Mouse (Mus musculus) CH12.LX (cell line): Measurements from ENCODE around the gene Scd2. TPM values are rescaled to one million over a fixed set of nuclear protein-coding genes. Genes with fewer than 3 reads are reported as not detected.

ENCODE experiments used
- DNase-seq: peaks from one replicate; pipeline ENCODE4 v3.0.0-alpha.2; 2013; ENCODE audit errors: extremely low read depth
- H3K27ac ChIP-seq: 2 replicates; pipeline ENCODE4 v1.5.1; 2012; ENCODE audit warnings: low read depth, mild to moderate bottlenecking, control low read depth, moderate library complexity; ENCODE audit not compliant: insufficient read depth
- H3K27me3 ChIP-seq: replicated peaks from 2 replicates; pipeline ENCODE3; 2012; ENCODE audit warnings: inconsistent platforms
- H3K36me3 ChIP-seq, 2 experiments: replicated peaks in 1 of 2; 2 replicates each; pipeline versions ENCODE3 to v1.6.1; 2012; ENCODE audit warnings: inconsistent platforms in 1 of 2, low read length in 1 of 2, mild to moderate bottlenecking in 1 of 2, mixed read lengths in 1 of 2, moderate library complexity in 1 of 2; ENCODE audit not compliant: control insufficient read depth in 1 of 2, insufficient read depth in 1 of 2
- H3K4me1 ChIP-seq, 2 experiments: 2 replicates each; pipeline ENCODE4 v1.6.1; 2012; ENCODE audit warnings: inconsistent platforms in 1 of 2, moderate library complexity in 1 of 2; ENCODE audit not compliant: insufficient read depth in 2 of 2, control insufficient read depth in 1 of 2
- H3K4me2 ChIP-seq: 2 replicates; pipeline ENCODE4 v1.6.1; 2012; ENCODE audit warnings: low read depth, mild to moderate bottlenecking, control low read depth; ENCODE audit not compliant: poor library complexity, insufficient read depth, severe bottlenecking
- H3K4me3 ChIP-seq, 3 experiments: fragments of 150-350 bp in 1 of 3; sonication (generic) in 1 of 3; replicated peaks in 1 of 3; 2 replicates each; pipeline versions ENCODE3 to v1.5.1; 2011 to 2012; ENCODE audit warnings: low read depth in 2 of 3, low read length in 2 of 3, mild to moderate bottlenecking in 2 of 3, moderate library complexity in 2 of 3, control low read depth in 1 of 3, improper control_type of control experiment in 1 of 3, inconsistent platforms in 1 of 3, mixed read lengths in 1 of 3; ENCODE audit not compliant: poor library complexity in 1 of 3
- H3K79me2 ChIP-seq: replicated peaks from 2 replicates; pipeline ENCODE4 v1.6.1; 2012; ENCODE audit warnings: mild to moderate bottlenecking, moderate library complexity; ENCODE audit not compliant: control insufficient read depth, poor library complexity, insufficient read depth, severe bottlenecking; ENCODE audit errors: extremely low read depth
- H3K9ac ChIP-seq: 2 replicates; pipeline ENCODE4 v1.6.1; 2012; ENCODE audit warnings: low read depth, mild to moderate bottlenecking, control low read depth, moderate library complexity; ENCODE audit not compliant: insufficient read depth
- H3K9me3 ChIP-seq: replicated peaks from 2 replicates; pipeline ENCODE3; 2012; ENCODE audit warnings: low read length, inconsistent platforms, mixed read lengths
- BHLHE40 ChIP-seq: IDR thresholded peaks from 2 replicates; pipeline ENCODE4 v1.6.1; 2011; ENCODE audit warnings: mild to moderate bottlenecking, low read depth, low read length, improper control_type of control experiment
- CHD1 ChIP-seq: IDR thresholded peaks from 2 replicates; pipeline ENCODE4 v1.6.1; 2012; ENCODE audit warnings: low read depth, low read length, improper control_type of control experiment, inconsistent platforms
- CHD2 ChIP-seq: IDR thresholded peaks from 2 replicates; pipeline ENCODE4 v1.6.1; 2011; ENCODE audit warnings: low read length, improper control_type of control experiment
- CTCF ChIP-seq, 2 experiments: IDR thresholded peaks in 1 of 2; conservative IDR thresholded peaks in 1 of 2; 2 replicates each; pipeline ENCODE4 v1.5.1; 2011 to 2012; ENCODE audit warnings: low read depth in 2 of 2, low read length in 2 of 2, improper control_type of control experiment in 1 of 2, inconsistent platforms in 1 of 2, mild to moderate bottlenecking in 1 of 2, moderate library complexity in 1 of 2
- E2F4 ChIP-seq: IDR thresholded peaks from 2 replicates; pipeline ENCODE4 v1.6.1; 2011; ENCODE audit warnings: low read depth, low read length, improper control_type of control experiment; ENCODE audit not compliant: insufficient replicate concordance
- ELF1 ChIP-seq: IDR thresholded peaks from 2 replicates; pipeline ENCODE4 v1.6.1; 2014; ENCODE audit warnings: low read depth, mild to moderate bottlenecking, inconsistent platforms, low read length, improper control_type of control experiment
- EP300 ChIP-seq: IDR thresholded peaks from 2 replicates; pipeline ENCODE4 v1.6.1; 2011; ENCODE audit warnings: low read length, improper control_type of control experiment
- ETS1 ChIP-seq: conservative IDR thresholded peaks from 2 replicates; pipeline ENCODE4 v1.6.1; 2012; ENCODE audit warnings: low read depth, mild to moderate bottlenecking, inconsistent platforms, low read length, improper control_type of control experiment, moderate library complexity
- GABPA ChIP-seq: IDR thresholded peaks from 2 replicates; pipeline ENCODE4 v1.6.1; 2012; ENCODE audit warnings: low read depth, low read length, improper control_type of control experiment, inconsistent platforms; ENCODE audit not compliant: insufficient replicate concordance
- HCFC1 ChIP-seq: IDR thresholded peaks from 2 replicates; pipeline ENCODE4 v1.6.1; 2012; ENCODE audit warnings: low read depth, mild to moderate bottlenecking, inconsistent platforms, low read length, improper control_type of control experiment
- IRF4 ChIP-seq: IDR thresholded peaks from 2 replicates; pipeline ENCODE4 v1.6.1; 2014; ENCODE audit warnings: low read depth, mild to moderate bottlenecking, inconsistent platforms, low read length, improper control_type of control experiment
- JUN ChIP-seq: IDR thresholded peaks from 2 replicates; pipeline ENCODE4 v1.6.1; 2011; ENCODE audit warnings: low read depth, mild to moderate bottlenecking, low read length, improper control_type of control experiment, moderate library complexity; ENCODE audit not compliant: insufficient read depth
- JUND ChIP-seq: conservative IDR thresholded peaks from 2 replicates; pipeline ENCODE4 v1.6.1; 2011; ENCODE audit warnings: low read depth, low read length, improper control_type of control experiment
- KAT2A ChIP-seq: IDR thresholded peaks from 2 replicates; pipeline ENCODE4 v1.6.1; 2012; ENCODE audit warnings: low read length, improper control_type of control experiment, inconsistent platforms; ENCODE audit not compliant: insufficient replicate concordance
- MAFK ChIP-seq: IDR thresholded peaks from 2 replicates; pipeline ENCODE4 v1.6.1; 2011; ENCODE audit warnings: low read length, improper control_type of control experiment; ENCODE audit not compliant: insufficient replicate concordance
- MAX ChIP-seq: IDR thresholded peaks from 2 replicates; pipeline ENCODE4 v1.6.1; 2011; ENCODE audit warnings: low read length, improper control_type of control experiment
- MAZ ChIP-seq: IDR thresholded peaks from 2 replicates; pipeline ENCODE4 v1.6.1; 2012; ENCODE audit warnings: low read depth, mild to moderate bottlenecking, inconsistent platforms, low read length, improper control_type of control experiment, moderate library complexity
- MEF2A ChIP-seq: IDR thresholded peaks from 2 replicates; pipeline ENCODE4 v1.6.1; 2014; ENCODE audit warnings: low read depth, mild to moderate bottlenecking, inconsistent platforms, low read length, improper control_type of control experiment, borderline replicate concordance
- MXI1 ChIP-seq: IDR thresholded peaks from 2 replicates; pipeline ENCODE4 v1.6.1; 2011; ENCODE audit warnings: mild to moderate bottlenecking, low read depth, low read length, improper control_type of control experiment
- MYC ChIP-seq: IDR thresholded peaks from 2 replicates; pipeline ENCODE4 v1.6.1; 2011; ENCODE audit warnings: low read depth, mild to moderate bottlenecking, improper control_type of control experiment, low read length
- NELFE ChIP-seq: IDR thresholded peaks from 2 replicates; pipeline ENCODE4 v1.6.1; 2011; ENCODE audit warnings: low read depth, low read length, improper control_type of control experiment
- NRF1 ChIP-seq: IDR thresholded peaks from 2 replicates; pipeline ENCODE4 v1.6.1; 2014; ENCODE audit warnings: low read depth, mild to moderate bottlenecking, inconsistent platforms, low read length, improper control_type of control experiment, moderate library complexity
- PAX5 ChIP-seq: IDR thresholded peaks from 2 replicates; pipeline ENCODE4 v1.6.1; 2012; ENCODE audit warnings: low read length, inconsistent platforms, mixed read lengths
- POLR2A ChIP-seq: IDR thresholded peaks from 2 replicates; pipeline ENCODE4 v1.6.1; 2011; ENCODE audit warnings: low read depth, mild to moderate bottlenecking, improper control_type of control experiment, low read length
- POLR2AphosphoS2 ChIP-seq: IDR thresholded peaks from 2 replicates; pipeline ENCODE4 v1.6.1; 2011; ENCODE audit warnings: low read depth, low read length, improper control_type of control experiment
- RAD21 ChIP-seq: IDR thresholded peaks from 2 replicates; pipeline ENCODE4 v1.6.1; 2011; ENCODE audit warnings: low read depth, mild to moderate bottlenecking, low read length, improper control_type of control experiment, moderate library complexity
- RCOR1 ChIP-seq: conservative IDR thresholded peaks from 2 replicates; pipeline ENCODE4 v1.6.1; 2012; ENCODE audit warnings: low read depth, mild to moderate bottlenecking, inconsistent platforms, low read length, improper control_type of control experiment
- SIN3A ChIP-seq: IDR thresholded peaks from 2 replicates; pipeline ENCODE4 v1.6.1; 2012; ENCODE audit warnings: low read length, improper control_type of control experiment, inconsistent platforms
- SMC3 ChIP-seq: IDR thresholded peaks from 2 replicates; pipeline ENCODE4 v1.6.1; 2011; ENCODE audit warnings: low read depth, low read length, improper control_type of control experiment
- TBP ChIP-seq: conservative IDR thresholded peaks from 2 replicates; pipeline ENCODE4 v1.6.1; 2011; ENCODE audit warnings: low read depth, low read length, improper control_type of control experiment
- TCF12 ChIP-seq: IDR thresholded peaks from 2 replicates; pipeline ENCODE4 v1.6.1; 2014; ENCODE audit warnings: low read depth, mild to moderate bottlenecking, inconsistent platforms, low read length, improper control_type of control experiment
- UBTF ChIP-seq: IDR thresholded peaks from 2 replicates; pipeline ENCODE4 v1.6.1; 2012; ENCODE audit warnings: low read depth, mild to moderate bottlenecking, inconsistent platforms, low read length, improper control_type of control experiment, moderate library complexity
- USF1 ChIP-seq: IDR thresholded peaks from 2 replicates; pipeline ENCODE4 v1.6.1; 2014; ENCODE audit warnings: low read depth, mild to moderate bottlenecking, inconsistent platforms, low read length, improper control_type of control experiment
- USF2 ChIP-seq: conservative IDR thresholded peaks from 2 replicates; pipeline ENCODE4 v1.6.1; 2011; ENCODE audit warnings: low read depth, low read length, improper control_type of control experiment
- ZC3H11A ChIP-seq: IDR thresholded peaks from 2 replicates; pipeline ENCODE4 v1.6.1; 2012; ENCODE audit warnings: low read depth, mild to moderate bottlenecking, inconsistent platforms, low read length, improper control_type of control experiment
- ZKSCAN1 ChIP-seq: IDR thresholded peaks from 2 replicates; pipeline ENCODE4 v1.6.1; 2012; ENCODE audit warnings: low read depth, inconsistent platforms, low read length, improper control_type of control experiment, borderline replicate concordance
- ZMIZ1 ChIP-seq: IDR thresholded peaks from 2 replicates; pipeline ENCODE4 v1.6.1; 2012; ENCODE audit warnings: low read depth, mild to moderate bottlenecking, inconsistent platforms, low read length, improper control_type of control experiment
- ZNF384 ChIP-seq: IDR thresholded peaks from 2 replicates; pipeline ENCODE4 v1.6.1; 2012; ENCODE audit warnings: low read depth, low read length, improper control_type of control experiment, inconsistent platforms
- dilution Hi-C: fragments of 300-500 bp; cut with MboI; formaldehyde crosslinking; loops from 2 replicates; pipeline ENCODE4 v1.14.3; 2020; ENCODE audit warnings: low sequenced_read_pairs; ENCODE audit not compliant: extremely low pct_unique_long_range_greater_than_20kb, extremely low pct_ligation_motif_present
- in situ Hi-C: fragments of 300-500 bp; cut with MboI; formaldehyde crosslinking; loops from 3 replicates; pipeline ENCODE4 v1.14.3; 2019; ENCODE audit warnings: low sequenced_read_pairs, low pct_ligation_motif_present, low pct_unique_long_range_greater_than_20kb, mixed read lengths
- polyA plus RNA-seq: library from polyadenylated mRNA; unstranded; fragments of >175 nt; gene quantifications from 2 replicates; pipeline ENCODE4 v1.2.1, GENCODE M21; 2012; ENCODE audit warnings: low read depth; ENCODE audit not compliant: insufficient read length
- total RNA-seq, 2 experiments: library from RNA; depleted of rRNA; stranded (reverse); fragments of 300-350 nt in 1 of 2; fragments of >200 nt in 1 of 2; gene quantifications; 2 replicates each; pipeline ENCODE4 v1.2.3; 2012 to 2014

The Scd2 gene
- total and polyA plus RNA-seq, 3 experiments, result 205 to 408 (median 212) TPM

GRCm38 (mm10) chr19:44248081-44248853 lies 45.2 kb upstream of the Scd2 start:
- Histone ChIP-seq H3K9me3 (no peaks in the 10 kb centered on the region), H3K4me1 (peaks cover 20 to 69% of the 10 kb centered on the region in 2 experiments), H3K79me2 (no peaks in the 10 kb centered on the region), H3K36me3 (no peaks in the 10 kb centered on the region), H3K27ac (peak overlapping the region; percentile 93), H3K4me3 (peak overlapping the region; percentile 42 to 56 (median 44)), H3K9ac (peak overlapping the region; percentile 69), H3K4me2 (peak overlapping the region; percentile 88), H3K27me3 (no peaks in the 10 kb centered on the region)
- in situ Hi-C loops, result loop anchor here (5.0 kb wide), 1 partner anchor 49 kb away; no protein-coding TSS in a partner anchor
- TF ChIP-seq RCOR1, result no peak
- no peak for TF ChIP-seq MEF2A
- no peak for TF ChIP-seq ZKSCAN1
- peak; percentile 62; the same call in 1 of the 2 replicates for TF ChIP-seq IRF4
- TF ChIP-seq POLR2A, result peak; percentile 76
- TF ChIP-seq HCFC1, result peak; percentile 37
- TF ChIP-seq SMC3, result peak; percentile 31
- peak; percentile 33; the same call in 1 of the 2 replicates for TF ChIP-seq MAFK
- peak; percentile 64 for TF ChIP-seq USF2
- no peak for TF ChIP-seq UBTF
- TF ChIP-seq TBP, result no peak
- TF ChIP-seq JUND, result no peak
- no peak for TF ChIP-seq CHD1
- TF ChIP-seq RAD21, result no peak; the same call in none of the 2 replicates
- no peak for TF ChIP-seq E2F4
- TF ChIP-seq MAX, result peak; percentile 82
- TF ChIP-seq ZC3H11A, result no peak
- no peak; the same call in 1 of the 2 replicates for TF ChIP-seq NELFE
- peak; percentile 25; the same call in 1 of the 2 replicates for TF ChIP-seq CHD2
- TF ChIP-seq MAZ, result 0 out of 2 replicates have a peak, but pooled peaks have one; percentile 20
- TF ChIP-seq TCF12, result peak; percentile 74
- no peak for TF ChIP-seq CTCF (conservative IDR thresholded peaks at IDR 0.05 in 1 of 2, IDR thresholded peaks at IDR 0.05 in 1 of 2; ENCODE audit: low read depth in 2 of 2, low read length in 2 of 2)
- peak; percentile 52; the same call in 1 of the 2 replicates for TF ChIP-seq NRF1
- no peak for TF ChIP-seq JUN
- no peak for TF ChIP-seq GABPA
- TF ChIP-seq KAT2A, result no peak
- peak; percentile 53; the same call in 1 of the 2 replicates for TF ChIP-seq BHLHE40
- TF ChIP-seq ELF1, result peak; percentile 40
- TF ChIP-seq SIN3A, result peak; percentile 87
- TF ChIP-seq MXI1, result peak; percentile 90
- 0 out of 2 replicates have a peak, but pooled peaks have one; percentile 45 for TF ChIP-seq MYC
- peak; percentile 92 for TF ChIP-seq ZNF384
- TF ChIP-seq PAX5, result no peak
- no peak for TF ChIP-seq EP300
- TF ChIP-seq ZMIZ1, result peak; percentile 82
- 0 out of 2 replicates have a peak, but pooled peaks have one; percentile 40 for TF ChIP-seq ETS1
- TF ChIP-seq USF1, result peak; percentile 86
- TF ChIP-seq POLR2AphosphoS2, result no peak
- dilution Hi-C loops, result no loop called here
- peak; percentile 99 for DNase-seq
